Mouse (Mus musculus) intestine, postnatal 0 days (tissue): ENCODE measurements around the gene Mgp. TPM values are rescaled to one million over a fixed set of nuclear protein-coding genes. Genes with fewer than 3 reads are reported as not detected.

Source experiments
- ATAC-seq: fragments of 200-750 bp; cut with Nextera tagmentation; 2 replicates; pipeline ENCODE4 v1.8.0; 2017; ENCODE audit warnings: mild to moderate bottlenecking, moderate TSS enrichment, moderate library complexity
- H3K27ac ChIP-seq: fragments of 300-500 bp; sonication (generic); 2 replicates; pipeline ENCODE4 v1.5.1; 2014; ENCODE audit warnings: mild to moderate bottlenecking, low read depth, low read length, moderate library complexity
- H3K27me3 ChIP-seq: fragments of 300-500 bp; sonication (generic); replicated peaks from 2 replicates; pipeline ENCODE4 v1.6.1; 2014; ENCODE audit warnings: low read length, mixed read lengths; ENCODE audit not compliant: control insufficient read depth, insufficient read depth
- H3K36me3 ChIP-seq: fragments of 300-500 bp; sonication (generic); 2 replicates; pipeline ENCODE4 v1.6.1; 2014; ENCODE audit warnings: mild to moderate bottlenecking, moderate library complexity; ENCODE audit not compliant: control insufficient read depth, insufficient read depth
- H3K4me1 ChIP-seq: fragments of 300-500 bp; sonication (generic); replicated peaks from 2 replicates; pipeline ENCODE4 v1.6.1; 2014; ENCODE audit warnings: antibody characterized with exemption, low read length, mixed read lengths; ENCODE audit not compliant: control insufficient read depth, insufficient read depth
- H3K4me2 ChIP-seq: fragments of 300-500 bp; sonication (generic); replicated peaks from 2 replicates; pipeline ENCODE4 v1.6.1; 2014; ENCODE audit warnings: low read depth, mild to moderate bottlenecking, moderate library complexity
- H3K4me3 ChIP-seq: fragments of 300-500 bp; sonication (generic); 2 replicates; pipeline ENCODE4 v1.5.1; 2014; ENCODE audit warnings: low read depth, low read length
- H3K9ac ChIP-seq: fragments of 300-500 bp; sonication (generic); 2 replicates; pipeline ENCODE4 v1.6.1; 2014; ENCODE audit warnings: mild to moderate bottlenecking, low read depth, low read length
- H3K9me3 ChIP-seq: fragments of 300-500 bp; sonication (generic); 2 replicates; pipeline ENCODE4 v1.6.1; 2016; ENCODE audit warnings: mixed run types; ENCODE audit not compliant: control insufficient read depth
- CTCF ChIP-seq: sonication (generic); IDR thresholded peaks from 2 replicates; pipeline ENCODE4 v1.5.1; 2016; ENCODE audit warnings: low read depth, mild to moderate bottlenecking, control low read depth, antibody characterized with exemption, moderate library complexity
- WGBS: fragments of 180-500 bp; shearing (Covaris S2); extraction: QIAGEN DNeasy Blood & Tissue Kit; methylation state at CpG from one replicate; pipeline ENCODE4 v1.1.7; 2014; 5-methylcytosine and 5-hydroxymethylcytosine counted together
- polyA plus RNA-seq: library from polyadenylated mRNA; unstranded; fragments of >200 nt; fragmentation: Nextera tagmentation; extraction: Ambion mirVana; gene quantifications from 2 replicates; pipeline ENCODE4 v1.2.1, GENCODE M21; 2015

Gene Mgp
- polyA plus RNA-seq, 1 experiment from 2014 or later = 74.8 TPM

GRCm38 (mm10) chr6:136827881-136828561 lies 47.6 kb downstream of the Mgp start, which contains the start of gene Wbp11:
Gene Wbp11 (minus strand): TSS chr6:136828233.
- ATAC-seq = peak; percentile 100
- Histone ChIP-seq H3K4me1 (peaks cover 4% of the 10 kb centered on the region; the same call in 1 of the 2 replicates), H3K4me2 (peak within 1 kb of the TSS; percentile 73), H3K4me3 (peak within 1 kb of the TSS; percentile 93), H3K9ac (peak within 1 kb of the TSS; percentile 97), H3K36me3 (peaks cover 18% of the 10 kb centered on the region), H3K27ac (peak within 1 kb of the TSS; percentile 87), H3K9me3 (no peaks in the 10 kb centered on the region), H3K27me3 (no peaks in the 10 kb centered on the region)
- peak; percentile 62 for TF ChIP-seq CTCF
- WGBS = under 1% methylated on average over 42 of the region's 45 CpGs

- Histone ChIP-seq H3K4me2 (peak within 1 kb of the TSS; percentile 73), H3K4me1 (peaks cover 4% of the 10 kb centered on the region; the same call in 1 of the 2 replicates), H3K9me3 (no peaks in the 10 kb centered on the region), H3K27ac (peak within 1 kb of the TSS; percentile 87), H3K36me3 (peaks cover 23% of the 10 kb centered on the region), H3K4me3 (peak within 1 kb of the TSS; percentile 93), H3K27me3 (no peaks in the 10 kb centered on the region), H3K9ac (peak within 1 kb of the TSS; percentile 97)
- no peak for TF ChIP-seq CTCF
- peak; percentile 44 for ATAC-seq
- under 1% methylated on average over 34 of the region's 34 CpGs for WGBS
Observed at GRCm38 (mm10) chr6:136827516-136827880, 48.1 kb downstream of the Mgp start, which contains the start of gene BC049715. Gene BC049715 (plus strand): TSS chr6:136827626.

- peaks cover 27% of the 10 kb centered on the region for H3K36me3 ChIP-seq
- H3K9ac ChIP-seq = peak overlapping the region; percentile 97
- H3K4me2 ChIP-seq = peak overlapping the region; percentile 73
- H3K27ac ChIP-seq = no peak overlapping the region
- 12% methylated on average over 7 of the region's 7 CpGs for WGBS
- H3K4me1 ChIP-seq = peaks cover 4% of the 10 kb centered on the region; the same call in 1 of the 2 replicates
- ATAC-seq = no peak
- TF ChIP-seq CTCF = no peak
- no peaks in the 10 kb centered on the region for H3K27me3 ChIP-seq
- peak overlapping the region; percentile 93 for H3K4me3 ChIP-seq
- no peaks in the 10 kb centered on the region for H3K9me3 ChIP-seq
Observed at GRCm38 (mm10) chr6:136827116-136827515, 48.5 kb downstream of the Mgp start.

GRCm38 (mm10) chr6:136824987-136825386 lies 50.6 kb downstream of the Mgp start:
- Histone ChIP-seq H3K4me2 (no peak overlapping the region), H3K9ac (no peak overlapping the region), H3K36me3 (peaks cover 49% of the 10 kb centered on the region), H3K4me3 (no peak overlapping the region), H3K9me3 (no peaks in the 10 kb centered on the region), H3K4me1 (peaks cover 4% of the 10 kb centered on the region; the same call in 1 of the 2 replicates), H3K27ac (no peak overlapping the region), H3K27me3 (no peaks in the 10 kb centered on the region)
- 91% methylated on average over 8 of the region's 8 CpGs for WGBS
- no peak for ATAC-seq
- no peak for TF ChIP-seq CTCF

Other genes starting within 250 kb of the Mgp start
- 108 and 116 TPM in 2 replicates for gene Plbd1, start 213.9 kb downstream of the Mgp start, polyA plus RNA-seq
- gene Gucy2c, start 94.1 kb downstream of the Mgp start, polyA plus RNA-seq = 78.4 and 90.9 TPM in 2 replicates
- 0.46 and 0.76 TPM in 2 replicates for gene Hist4h4, start 71.4 kb downstream of the Mgp start, polyA plus RNA-seq
- 231 and 241 TPM in 2 replicates for gene H2afj, start 67.6 kb downstream of the Mgp start, polyA plus RNA-seq
- gene BC049715, start 48.2 kb downstream of the Mgp start, polyA plus RNA-seq = 0.47 and 1.8 TPM in 2 replicates
- 41.4 and 45.2 TPM in 2 replicates for gene Wbp11, start 47.6 kb downstream of the Mgp start, polyA plus RNA-seq
- gene Smco3, start 40.4 kb downstream of the Mgp start, polyA plus RNA-seq = 0.76 and 1.3 TPM in 2 replicates
- 0.55 and 0.64 TPM in 2 replicates for gene Art4, start 18.1 kb downstream of the Mgp start, polyA plus RNA-seq
- 0.48 and 0.68 TPM in 2 replicates for gene Erp27, start 46.4 kb upstream of the Mgp start, polyA plus RNA-seq
- gene Pde6h, start 48.0 kb upstream of the Mgp start, polyA plus RNA-seq = 0.44 TPM in 1 of 2 replicates, not detected in the other
- 22.2 and 22.6 TPM in 2 replicates for gene Arhgdib, start 66.1 kb upstream of the Mgp start, polyA plus RNA-seq